Mouse (Mus musculus) heart, embryonic 12.5 days (tissue): ENCODE measurements around the gene Tmcc3. TPM values are rescaled to one million over a fixed set of nuclear protein-coding genes. Genes with fewer than 3 reads are reported as not detected.

ENCODE experiments used
- ATAC-seq: fragments of 200-750 bp; cut with Nextera tagmentation; 2 replicates; pipeline ENCODE4 v1.8.0; 2017; ENCODE audit warnings: moderate TSS enrichment, moderate library complexity; ENCODE audit not compliant: insufficient number of reproducible peaks, low FRiP score
- H3K27ac ChIP-seq: fragments of 300-500 bp; sonication (generic); 2 replicates; pipeline ENCODE4 v1.5.1; 2016; ENCODE audit warnings: mild to moderate bottlenecking, moderate library complexity; ENCODE audit not compliant: poor library complexity, severe bottlenecking
- H3K27me3 ChIP-seq: fragments of 300-500 bp; sonication (generic); replicated peaks from 2 replicates; pipeline ENCODE4 v1.6.1; 2016; ENCODE audit warnings: mild to moderate bottlenecking, moderate library complexity
- H3K36me3 ChIP-seq: fragments of 300-500 bp; sonication (generic); 2 replicates; pipeline ENCODE4 v1.6.1; 2016; ENCODE audit warnings: mild to moderate bottlenecking, moderate library complexity
- H3K4me1 ChIP-seq: fragments of 300-500 bp; sonication (generic); replicated peaks from 2 replicates; pipeline ENCODE4 v1.6.1; 2016; ENCODE audit warnings: mild to moderate bottlenecking
- H3K4me2 ChIP-seq: fragments of 300-500 bp; sonication (generic); 2 replicates; pipeline ENCODE4 v1.6.1; 2016; ENCODE audit warnings: mild to moderate bottlenecking, moderate library complexity
- H3K4me3 ChIP-seq: fragments of 300-500 bp; sonication (generic); 2 replicates; pipeline ENCODE4 v1.5.1; 2016; ENCODE audit warnings: mild to moderate bottlenecking
- H3K9ac ChIP-seq: fragments of 300-500 bp; sonication (generic); 2 replicates; pipeline ENCODE4 v1.6.1; 2016; ENCODE audit warnings: mild to moderate bottlenecking, moderate library complexity
- H3K9me3 ChIP-seq: fragments of 300-500 bp; sonication (generic); replicated peaks from 2 replicates; pipeline ENCODE4 v1.6.1; 2016; ENCODE audit warnings: mild to moderate bottlenecking, moderate library complexity
- WGBS: fragments of 180-500 bp; shearing (Covaris S2); methylation state at CpG from one replicate; pipeline ENCODE4 v1.1.7; 2016; 5-methylcytosine and 5-hydroxymethylcytosine counted together
- polyA plus RNA-seq: library from polyadenylated mRNA; unstranded; fragments of >200 nt; fragmentation: Nextera tagmentation; extraction: Ambion mirVana; gene quantifications from 2 replicates; pipeline ENCODE4 v1.2.1, GENCODE M21; 2016

The Tmcc3 gene
- polyA plus RNA-seq, 1 experiment from 2014 or later: 10.2 TPM

DNA sequence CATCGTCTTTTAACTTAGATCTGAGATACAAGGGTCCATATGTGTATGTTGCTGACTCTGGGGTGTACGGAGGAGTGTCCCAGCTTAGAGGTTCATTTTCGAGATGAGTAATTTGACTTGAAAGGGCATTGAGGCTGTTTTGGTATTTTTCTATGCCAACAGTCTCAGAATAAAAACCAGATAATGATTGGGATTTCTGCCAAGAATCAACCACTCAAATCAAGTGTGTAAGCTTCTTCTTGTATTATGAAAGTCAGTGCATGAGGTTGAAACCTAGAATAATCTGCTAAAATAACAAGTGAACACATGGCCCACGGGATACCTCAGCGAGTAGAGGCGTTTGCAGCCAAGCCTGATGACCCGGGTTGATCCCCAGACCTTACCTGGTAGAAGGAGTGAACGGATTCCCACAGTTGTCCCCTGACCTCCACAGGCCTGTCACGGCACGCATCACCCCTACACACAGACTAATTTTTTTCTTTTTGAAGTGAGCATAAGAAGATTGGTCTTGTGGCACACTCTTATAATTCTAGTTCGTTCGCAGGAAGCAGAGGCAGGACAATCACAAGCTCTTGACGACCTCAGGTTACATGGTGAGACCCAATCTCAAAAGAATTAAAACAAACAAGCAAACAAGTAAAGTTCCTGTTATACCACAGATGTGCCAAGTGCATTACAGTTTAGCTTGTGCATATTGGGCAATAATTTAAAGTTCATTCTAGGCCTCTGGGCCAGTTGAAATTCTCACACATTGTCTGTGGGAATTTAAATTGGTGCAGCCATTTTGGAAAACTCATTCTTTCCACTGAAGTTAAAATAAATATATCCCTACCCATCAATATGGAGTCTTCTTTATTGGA, 165.8 kb downstream of the Tmcc3 start:
- WGBS: 81% methylated on average over 13 of the region's 13 CpGs
- no peak overlapping the region for H3K4me3 ChIP-seq
- peaks cover 14% of the 10 kb centered on the region; the same call in 1 of the 2 replicates for H3K4me1 ChIP-seq
- no peak overlapping the region for H3K9ac ChIP-seq
- no peak for ATAC-seq
- H3K27ac ChIP-seq: no peak overlapping the region
- no peak overlapping the region for H3K4me2 ChIP-seq
- H3K9me3 ChIP-seq: peaks cover 7% of the 10 kb centered on the region
- H3K27me3 ChIP-seq: no peaks in the 10 kb centered on the region
- no peaks in the 10 kb centered on the region for H3K36me3 ChIP-seq

- Histone ChIP-seq H3K4me1 (peaks cover 14% of the 10 kb centered on the region; the same call in 1 of the 2 replicates), H3K27me3 (no peaks in the 10 kb centered on the region), H3K4me3 (no peak overlapping the region), H3K9ac (no peak overlapping the region), H3K9me3 (peaks cover 7% of the 10 kb centered on the region), H3K4me2 (no peak overlapping the region), H3K27ac (no peak overlapping the region), H3K36me3 (no peaks in the 10 kb centered on the region)
- no peak for ATAC-seq
- 69% methylated on average over 13 of the region's 13 CpGs for WGBS
These were observed 167.9 kb downstream of the Tmcc3 start for GRCm38 (mm10) chr10:94479646-94480045.

DNA sequence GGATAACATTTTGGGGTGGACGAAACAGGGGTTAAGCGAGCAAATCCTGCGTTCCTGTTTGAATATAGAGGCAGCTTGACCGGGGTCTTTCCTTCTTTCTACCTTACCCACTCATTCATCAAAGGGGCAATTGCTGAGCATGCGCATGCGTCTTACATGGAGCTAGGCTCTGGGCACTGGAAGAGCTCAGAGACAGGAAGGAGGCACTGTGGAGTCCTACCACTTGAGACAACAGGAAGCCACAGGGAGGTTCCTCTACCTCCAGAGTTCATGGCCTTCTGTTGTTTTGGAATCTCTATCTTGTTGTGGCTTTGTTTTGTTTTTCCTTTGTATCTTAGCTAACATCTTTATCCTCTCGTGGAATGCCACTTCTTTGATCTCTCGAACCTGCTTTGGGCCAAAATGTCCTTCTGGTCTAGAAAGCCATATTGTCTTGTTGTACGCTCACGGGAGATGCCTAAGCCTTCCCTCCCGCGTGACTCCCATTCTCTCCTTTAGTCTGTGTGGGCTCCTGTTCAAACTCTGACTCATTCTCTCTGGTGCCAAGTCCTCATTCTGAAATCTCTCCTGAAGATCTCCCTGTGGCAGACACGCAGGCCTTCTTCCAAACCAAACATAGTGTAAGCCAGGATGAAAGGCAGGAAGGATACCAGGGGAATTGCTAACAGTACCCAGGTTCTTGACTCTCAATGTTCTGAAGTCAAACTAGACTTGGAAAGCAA, 168.8 kb downstream of the Tmcc3 start:
- Histone ChIP-seq H3K4me3 (no peak overlapping the region), H3K9me3 (peaks cover 7% of the 10 kb centered on the region), H3K36me3 (no peaks in the 10 kb centered on the region), H3K27me3 (no peaks in the 10 kb centered on the region), H3K4me2 (no peak overlapping the region), H3K27ac (no peak overlapping the region), H3K9ac (no peak overlapping the region), H3K4me1 (peaks cover 15% of the 10 kb centered on the region; the same call in 1 of the 2 replicates)
- WGBS: 69% methylated on average over 13 of the region's 13 CpGs
- ATAC-seq: no peak

DNA sequence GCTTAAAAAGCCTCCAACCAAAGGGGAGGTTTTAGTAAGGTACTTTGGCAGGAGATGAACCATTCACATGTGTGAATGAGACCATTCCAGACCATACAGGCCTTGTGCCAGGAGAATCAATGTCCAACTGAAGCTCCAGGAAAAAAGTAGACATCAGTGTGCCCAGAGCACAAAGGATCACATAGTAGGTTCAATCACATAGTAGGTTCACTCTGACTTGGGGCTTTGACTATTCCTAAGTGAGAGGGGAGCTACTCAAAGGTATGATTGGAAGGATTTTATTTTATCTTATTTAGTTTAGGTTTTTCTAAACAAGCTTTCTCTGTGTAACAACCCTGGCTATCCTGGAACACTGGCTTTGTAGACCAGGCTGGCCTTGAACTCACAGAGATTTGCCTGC, 169.9 kb downstream of the Tmcc3 start:
- peaks cover 25% of the 10 kb centered on the region for H3K4me1 ChIP-seq
- no peaks in the 10 kb centered on the region for H3K36me3 ChIP-seq
- H3K4me2 ChIP-seq: no peak overlapping the region
- H3K27me3 ChIP-seq: no peaks in the 10 kb centered on the region
- no peak overlapping the region for H3K4me3 ChIP-seq
- H3K9ac ChIP-seq: no peak overlapping the region
- H3K9me3 ChIP-seq: peaks cover 7% of the 10 kb centered on the region
- ATAC-seq: no peak
- no peak overlapping the region for H3K27ac ChIP-seq

DNA sequence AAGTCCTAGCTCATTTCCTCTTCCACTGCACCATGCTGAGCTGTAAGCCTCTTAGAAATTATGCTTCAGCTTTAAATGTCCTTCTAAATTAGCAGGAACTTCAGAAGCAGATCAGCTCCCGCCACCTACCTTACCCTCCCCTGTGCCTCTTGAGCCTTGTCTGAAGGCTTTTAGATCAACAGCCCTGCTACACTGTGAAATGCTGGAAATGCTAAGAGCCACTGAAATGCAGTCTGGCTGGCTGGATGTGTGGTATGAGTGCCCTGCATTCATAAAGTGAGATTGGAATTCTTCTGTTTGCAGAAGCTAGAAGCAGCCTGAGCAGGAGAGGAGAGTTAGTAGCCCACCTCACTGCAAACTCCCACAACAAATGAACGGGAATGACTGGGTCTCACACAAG, 174.4 kb downstream of the Tmcc3 start:
- H3K36me3 ChIP-seq: no peaks in the 10 kb centered on the region
- no peaks in the 10 kb centered on the region for H3K27me3 ChIP-seq
- no peak overlapping the region for H3K4me2 ChIP-seq
- 46% methylated on average over 2 of the region's 2 CpGs for WGBS
- no peak overlapping the region for H3K4me3 ChIP-seq
- H3K9me3 ChIP-seq: peaks cover 7% of the 10 kb centered on the region
- H3K4me1 ChIP-seq: peaks cover 15% of the 10 kb centered on the region
- H3K9ac ChIP-seq: no peak overlapping the region
- no peak for ATAC-seq
- H3K27ac ChIP-seq: peak overlapping the region; percentile 65

- peaks cover 22% of the 10 kb centered on the region for H3K4me1 ChIP-seq
- H3K4me3 ChIP-seq: no peak overlapping the region
- H3K4me2 ChIP-seq: no peak overlapping the region
- ATAC-seq: no peak
- H3K9ac ChIP-seq: no peak overlapping the region
- no peaks in the 10 kb centered on the region for H3K9me3 ChIP-seq
- WGBS: 82% methylated on average over 4 of the region's 4 CpGs
- no peak overlapping the region for H3K27ac ChIP-seq
- H3K36me3 ChIP-seq: no peaks in the 10 kb centered on the region
- H3K27me3 ChIP-seq: no peaks in the 10 kb centered on the region
These were observed 177.8 kb downstream of the Tmcc3 start for GRCm38 (mm10) chr10:94489509-94489908.

DNA sequence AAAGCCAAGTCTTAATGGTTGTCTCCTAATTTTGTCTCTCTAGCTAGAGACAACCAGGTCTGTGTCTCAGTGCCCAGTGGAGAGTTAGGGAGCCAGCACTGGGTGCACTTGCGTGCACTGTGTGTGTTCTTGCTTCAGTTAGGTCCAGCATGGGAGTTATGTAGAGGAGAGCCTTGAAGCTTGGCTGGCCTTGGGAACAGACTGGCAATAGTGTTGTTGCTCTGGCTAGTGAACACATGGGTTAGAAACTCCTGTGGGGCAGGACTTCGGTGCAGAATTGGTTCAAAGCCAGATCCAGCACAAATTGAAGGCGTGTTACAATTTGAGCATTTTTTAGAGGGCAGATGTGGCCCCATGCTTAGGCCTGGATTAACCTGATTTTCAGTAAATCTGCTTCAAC, 179.3 kb downstream of the Tmcc3 start:
- H3K9ac ChIP-seq: no peak overlapping the region
- H3K4me2 ChIP-seq: no peak overlapping the region
- no peak overlapping the region for H3K27ac ChIP-seq
- no peaks in the 10 kb centered on the region for H3K9me3 ChIP-seq
- H3K4me1 ChIP-seq: peaks cover 21% of the 10 kb centered on the region
- H3K4me3 ChIP-seq: no peak overlapping the region
- H3K27me3 ChIP-seq: no peaks in the 10 kb centered on the region
- ATAC-seq: no peak
- no peaks in the 10 kb centered on the region for H3K36me3 ChIP-seq
- WGBS: 84% methylated on average over 3 of the region's 3 CpGs

DNA sequence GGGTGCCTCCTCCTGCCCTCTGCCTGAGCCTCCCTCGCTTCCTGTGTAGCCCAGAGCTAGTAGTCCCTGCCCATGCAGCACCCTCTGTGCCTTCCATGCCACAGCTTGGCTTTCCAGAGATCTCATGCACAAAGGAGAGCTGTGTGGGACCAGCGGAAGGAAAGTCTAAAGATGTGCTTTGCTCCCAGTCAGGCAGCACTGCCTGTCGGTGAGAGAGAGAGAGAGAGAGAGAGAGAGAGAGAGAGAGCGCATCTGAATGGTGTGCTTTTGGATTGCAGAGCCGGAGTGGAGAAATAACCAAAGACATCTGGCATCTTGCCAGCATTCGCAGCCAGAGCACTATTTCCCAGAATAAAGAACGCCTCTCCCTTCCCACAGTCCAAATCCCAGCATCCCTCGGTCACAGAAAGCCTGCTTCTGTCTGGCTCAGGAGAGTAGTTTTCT, 182.7 kb downstream of the Tmcc3 start:
- no peaks in the 10 kb centered on the region for H3K9me3 ChIP-seq
- H3K36me3 ChIP-seq: no peaks in the 10 kb centered on the region
- no peak overlapping the region for H3K4me3 ChIP-seq
- peak overlapping the region; percentile 52; the same call in 1 of the 2 replicates for H3K9ac ChIP-seq
- H3K27ac ChIP-seq: peak overlapping the region; percentile 46; the same call in 1 of the 2 replicates
- H3K27me3 ChIP-seq: no peaks in the 10 kb centered on the region
- H3K4me1 ChIP-seq: peaks cover 12% of the 10 kb centered on the region
- H3K4me2 ChIP-seq: peak overlapping the region; percentile 39
- 26% methylated on average over 8 of the region's 8 CpGs for WGBS
- ATAC-seq: 0 out of 2 replicates have a peak, but pooled peaks have one; percentile 42

DNA sequence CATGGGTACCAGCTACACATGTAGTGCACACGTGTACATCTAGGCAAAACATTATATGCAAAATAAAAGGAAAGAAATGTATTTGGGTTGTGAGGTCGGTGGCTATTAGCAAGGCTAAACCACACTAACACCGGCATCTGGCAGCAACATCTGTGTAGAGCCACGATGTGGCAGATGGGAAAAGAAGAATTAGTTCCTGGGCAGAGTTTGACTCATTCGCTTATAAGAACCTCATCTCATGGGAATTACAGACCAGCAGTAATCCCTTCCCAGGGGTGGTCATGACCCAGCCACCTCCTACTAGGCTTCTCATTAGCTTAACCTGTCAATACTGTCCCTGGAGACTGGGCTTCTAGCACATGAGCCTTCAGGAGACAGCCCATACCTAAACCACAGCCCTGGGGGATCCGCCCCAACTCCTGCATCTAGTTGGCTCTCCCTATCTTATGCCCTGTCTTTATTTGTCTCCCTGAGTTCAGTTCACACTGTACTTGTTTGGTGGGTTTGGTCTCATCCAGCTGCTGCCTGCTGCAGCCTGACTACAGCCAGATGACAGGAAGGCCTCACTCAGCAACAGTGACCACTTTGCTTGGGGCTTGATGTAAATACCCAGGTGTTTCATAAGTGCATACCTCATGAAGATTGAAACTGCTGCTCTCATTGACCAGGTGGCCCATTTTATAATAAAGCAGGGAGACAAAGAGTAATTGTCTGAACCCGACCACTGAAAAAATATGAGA, 183.9 kb downstream of the Tmcc3 start:
- Histone ChIP-seq H3K27me3 (no peaks in the 10 kb centered on the region), H3K4me1 (peaks cover 16% of the 10 kb centered on the region), H3K4me3 (no peak overlapping the region), H3K9ac (no peak overlapping the region), H3K9me3 (no peaks in the 10 kb centered on the region), H3K27ac (no peak overlapping the region), H3K4me2 (no peak overlapping the region), H3K36me3 (no peaks in the 10 kb centered on the region)
- no peak for ATAC-seq
- 88% methylated on average over 7 of the region's 7 CpGs for WGBS

GRCm38 (mm10) chr10:94496826-94497440, 185.2 kb downstream of the Tmcc3 start:
- WGBS: 65% methylated on average over 8 of the region's 8 CpGs
- H3K36me3 ChIP-seq: no peaks in the 10 kb centered on the region
- H3K27me3 ChIP-seq: no peaks in the 10 kb centered on the region
- no peak overlapping the region for H3K9ac ChIP-seq
- no peak for ATAC-seq
- H3K9me3 ChIP-seq: no peaks in the 10 kb centered on the region
- no peak overlapping the region for H3K27ac ChIP-seq
- peaks cover 19% of the 10 kb centered on the region for H3K4me1 ChIP-seq
- no peak overlapping the region for H3K4me3 ChIP-seq
- no peak overlapping the region for H3K4me2 ChIP-seq
